Mouse (Mus musculus) heart, adult 2 months (tissue): Measurements from ENCODE around the gene Gm21981. TPM values are rescaled to one million over a fixed set of nuclear protein-coding genes. Genes with fewer than 3 reads are reported as not detected.

Source experiments
- DNase-seq, 2 experiments: peaks; one replicate each; pipeline ENCODE4 v3.0.0; 2021
- H3K27ac ChIP-seq: fragments of 200-600 bp; 2 replicates; pipeline ENCODE4 v1.8.1; 2022
- H3K27me3 ChIP-seq: fragments of 200-500 bp; 2 replicates; pipeline ENCODE4 v1.6.1; 2012; ENCODE audit warnings: mild to moderate bottlenecking, low read length, inconsistent platforms, mixed read lengths; ENCODE audit not compliant: control insufficient read depth, insufficient read depth
- H3K36me3 ChIP-seq: fragments of 200-500 bp; 2 replicates; pipeline ENCODE4 v1.6.1; 2012; ENCODE audit warnings: low read length, inconsistent platforms; ENCODE audit not compliant: control insufficient read depth, insufficient read depth
- H3K4me1 ChIP-seq: fragments of 200-500 bp; 2 replicates; pipeline ENCODE4 v1.6.1; 2011; ENCODE audit warnings: low read length; ENCODE audit not compliant: control insufficient read depth, insufficient read depth
- H3K4me3 ChIP-seq: fragments of 200-600 bp; 2 replicates; pipeline ENCODE4 v1.8.1; 2022
- H3K79me2 ChIP-seq: fragments of 200-500 bp; replicated peaks from 2 replicates; pipeline ENCODE4 v1.6.1; 2012; ENCODE audit warnings: mild to moderate bottlenecking, inconsistent platforms, low read length, moderate library complexity, mixed read lengths; ENCODE audit not compliant: control insufficient read depth, insufficient read depth
- H3K9ac ChIP-seq: fragments of 200-500 bp; 2 replicates; pipeline ENCODE4 v1.6.1; 2012; ENCODE audit warnings: low read depth, mild to moderate bottlenecking, control low read depth, inconsistent platforms, low read length, mixed read lengths
- CTCF ChIP-seq: fragments of 200-600 bp; IDR thresholded peaks from 2 replicates; pipeline ENCODE4 v1.8.1; 2022; ENCODE audit warnings: antibody characterized with exemption, mild to moderate bottlenecking, moderate library complexity
- EP300 ChIP-seq: fragments of 200-500 bp; IDR thresholded peaks from 2 replicates; pipeline ENCODE4 v1.6.1; 2011; ENCODE audit warnings: low read depth, low read length, control low read depth; ENCODE audit not compliant: insufficient read depth
- POLR2A ChIP-seq: fragments of 200-500 bp; IDR thresholded peaks from 2 replicates; pipeline ENCODE4 v1.6.1; 2011; ENCODE audit warnings: mild to moderate bottlenecking, low read depth, low read length, control low read depth; ENCODE audit not compliant: insufficient read depth
- WGBS: fragments of 180-500 bp; shearing (Covaris S2); methylation state at CpG from one replicate; pipeline ENCODE4 v1.1.7; 2018; 5-methylcytosine and 5-hydroxymethylcytosine counted together
- intact Hi-C: fragments of 180-260 bp; cut with DNase I; formaldehyde crosslinking; loops from one replicate; pipeline ENCODE4 v1.15.1; 2025
- polyA plus RNA-seq: library from polyadenylated mRNA; depleted of rRNA; stranded (reverse); fragments of >200 nt; gene quantifications from 2 replicates; pipeline ENCODE4 v1.2.3, GENCODE M21; 2012
- total RNA-seq, 2 experiments: library from RNA; stranded (reverse); gene quantifications; 2 replicates each; pipeline ENCODE4 v1.2.3; 2021

Gene Gm21981
- total and polyA plus RNA-seq, 3 experiments = 0.78 to 1.2 (median 0.89) TPM

GRCm38 (mm10) chr17:47699055-47699454 lies 4.8 kb upstream of the Gm21981 start:
- 75% methylated on average over 2 of the region's 2 CpGs for WGBS
- no peak for DNase-seq

DNA sequence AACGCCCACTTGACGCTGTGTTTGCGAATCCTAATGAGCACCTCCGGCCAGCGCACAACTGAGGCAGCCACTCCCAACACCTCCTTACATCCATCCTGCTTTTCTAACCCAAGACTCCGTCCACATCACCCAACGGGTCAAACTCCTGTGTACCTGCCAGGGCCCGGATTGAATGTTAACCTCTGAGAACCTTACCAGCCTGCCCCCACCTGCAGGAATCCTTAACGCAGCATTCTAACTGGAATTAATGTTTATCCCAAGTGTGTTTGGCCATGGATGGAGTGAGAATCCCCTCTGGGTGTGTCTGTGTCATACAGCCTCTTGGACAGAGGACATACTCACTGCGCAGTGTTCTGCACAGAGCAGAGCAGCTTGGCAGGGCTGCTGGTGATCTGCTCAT lies 3.9 kb upstream of the Gm21981 start:
- Histone ChIP-seq H3K79me2 (no peaks in the 10 kb centered on the region), H3K36me3 (no peaks in the 10 kb centered on the region), H3K9ac (no peak overlapping the region), H3K4me3 (no peak overlapping the region), H3K27ac (no peak overlapping the region), H3K27me3 (no peaks in the 10 kb centered on the region), H3K4me1 (0 out of 2 replicates have a peak, but pooled peaks cover 1% of the 10 kb centered on the region)
- no peak for DNase-seq
- TF ChIP-seq EP300 = no peak
- TF ChIP-seq CTCF = no peak
- no peak for TF ChIP-seq POLR2A
- intact Hi-C loops = no loop called here
- 93% methylated on average over 10 of the region's 10 CpGs for WGBS

More at GRCm38 (mm10) chr17:47699055-47699454, 4.8 kb upstream of the Gm21981 start:
- H3K79me2 ChIP-seq = no peaks in the 10 kb centered on the region
- H3K36me3 ChIP-seq = no peaks in the 10 kb centered on the region
- H3K4me1 ChIP-seq = no peaks in the 10 kb centered on the region
- H3K4me3 ChIP-seq = no peak overlapping the region
- intact Hi-C loops = no loop called here
- H3K27ac ChIP-seq = no peak overlapping the region
- TF ChIP-seq CTCF (no peak), POLR2A (no peak), EP300 (no peak)
- H3K9ac ChIP-seq = no peak overlapping the region
- H3K27me3 ChIP-seq = no peaks in the 10 kb centered on the region

- H3K27ac ChIP-seq = peak overlapping the region; percentile 77
- H3K36me3 ChIP-seq = no peaks in the 10 kb centered on the region
- WGBS = under 1% methylated on average over 23 of the region's 23 CpGs
- no peaks in the 10 kb centered on the region for H3K27me3 ChIP-seq
- no peak for DNase-seq
- no peaks in the 10 kb centered on the region for H3K79me2 ChIP-seq
- peak overlapping the region; percentile 81 for H3K4me3 ChIP-seq
- H3K9ac ChIP-seq = peak overlapping the region; percentile 91
- TF ChIP-seq EP300 (no peak), CTCF (no peak), POLR2A (no peak)
- intact Hi-C loops = loop anchor here (2.0 kb wide), 2 partner anchors 41 to 185 kb away; partner anchors contain the start of gene Tfeb
- 0 out of 2 replicates have a peak, but pooled peaks cover 1% of the 10 kb centered on the region for H3K4me1 ChIP-seq
These were observed 1.1 kb upstream of the Gm21981 start for GRCm38 (mm10) chr17:47695337-47695710.

GRCm38 (mm10) chr17:47694503-47695336 lies 465 bp upstream of the Gm21981 start, which contains the start of gene Prickle4:
Gene Prickle4 (minus strand): TSS chr17:47694736.
- 0 out of 2 replicates have a peak, but pooled peaks cover 1% of the 10 kb centered on the region for H3K4me1 ChIP-seq
- H3K27me3 ChIP-seq = no peaks in the 10 kb centered on the region
- DNase-seq = peak; percentile 97 to 98
- under 1% methylated on average over 74 of the region's 82 CpGs for WGBS
- peak within 1 kb of the TSS; percentile 91 for H3K9ac ChIP-seq
- no peaks in the 10 kb centered on the region for H3K36me3 ChIP-seq
- no peaks in the 10 kb centered on the region for H3K79me2 ChIP-seq
- H3K27ac ChIP-seq = peak within 1 kb of the TSS; percentile 77
- TF ChIP-seq POLR2A = peak; percentile 66
- peak; percentile 74 for TF ChIP-seq CTCF
- TF ChIP-seq EP300 = no peak; the same call in 1 of the 2 replicates
- intact Hi-C loops = loop anchor here (2.0 to 5.0 kb wide), 3 partner anchors 42 to 327 kb away; partner anchors contain the start of genes Mrps10 and Tfeb
- H3K4me3 ChIP-seq = peak within 1 kb of the TSS; percentile 81

DNA sequence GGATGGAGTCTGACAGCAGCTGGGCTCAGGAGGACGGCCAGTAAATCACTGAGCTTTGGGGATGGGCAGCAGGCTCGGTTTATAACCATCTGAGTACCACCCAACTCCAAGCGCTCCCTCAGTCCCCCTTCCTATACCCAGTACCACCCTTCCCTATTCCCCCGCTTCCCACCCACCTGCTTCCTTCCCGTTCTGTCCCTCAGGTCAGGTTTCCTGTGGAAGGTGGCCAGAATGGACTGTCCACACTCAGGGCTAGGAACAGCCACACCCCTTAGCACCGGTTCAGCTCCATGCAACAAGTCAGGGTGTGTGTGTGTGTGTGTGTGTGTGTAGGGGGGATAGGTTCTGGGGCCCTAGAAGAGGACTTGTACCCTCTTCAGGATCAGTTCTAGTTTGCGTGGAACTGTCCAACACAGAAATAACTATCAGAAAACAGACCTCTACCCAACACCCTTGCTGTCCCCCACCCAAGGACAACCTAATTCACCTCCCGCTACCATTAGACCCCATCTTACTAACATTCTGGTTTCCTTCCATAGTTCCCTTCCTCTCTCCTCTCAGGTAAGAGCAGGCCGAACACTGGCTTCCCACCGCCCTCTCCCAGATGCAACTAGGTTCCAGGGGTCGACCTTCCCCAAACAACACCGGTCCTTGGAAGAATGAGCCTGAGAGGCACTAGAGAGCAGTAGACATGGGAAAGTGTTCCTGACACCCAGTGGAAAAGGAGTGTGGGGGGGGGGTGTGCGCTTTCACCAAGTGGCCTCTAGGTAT lies 399 bp downstream of the Gm21981 start:
- H3K79me2 ChIP-seq = no peaks in the 10 kb centered on the region
- peak; percentile 43; the same call in 1 of the 2 replicates for TF ChIP-seq EP300
- 0 out of 2 replicates have a peak, but pooled peaks have one; percentile 28 for TF ChIP-seq POLR2A
- no peak for TF ChIP-seq CTCF
- peak; percentile 59 to 65 for DNase-seq
- intact Hi-C loops = loop anchor here (2.0 to 5.0 kb wide), 3 partner anchors 43 to 327 kb away; partner anchors contain the start of genes Mrps10 and Tfeb
- H3K9ac ChIP-seq = peak overlapping the region; percentile 78
- H3K27me3 ChIP-seq = no peaks in the 10 kb centered on the region
- H3K4me3 ChIP-seq = peak overlapping the region; percentile 81
- peak overlapping the region; percentile 77 for H3K27ac ChIP-seq
- H3K4me1 ChIP-seq = 0 out of 2 replicates have a peak, but pooled peaks cover 1% of the 10 kb centered on the region
- 49% methylated on average over 13 of the region's 13 CpGs for WGBS
- no peaks in the 10 kb centered on the region for H3K36me3 ChIP-seq
